Mouse (Mus musculus): ENCODE data around the gene Syne1. TPM values are rescaled to one million over a fixed set of nuclear protein-coding genes. Genes with fewer than 3 reads are reported as not detected.

Syne1 gene
- total RNA-seq, 1 experiment: 7.1 TPM

DNA sequence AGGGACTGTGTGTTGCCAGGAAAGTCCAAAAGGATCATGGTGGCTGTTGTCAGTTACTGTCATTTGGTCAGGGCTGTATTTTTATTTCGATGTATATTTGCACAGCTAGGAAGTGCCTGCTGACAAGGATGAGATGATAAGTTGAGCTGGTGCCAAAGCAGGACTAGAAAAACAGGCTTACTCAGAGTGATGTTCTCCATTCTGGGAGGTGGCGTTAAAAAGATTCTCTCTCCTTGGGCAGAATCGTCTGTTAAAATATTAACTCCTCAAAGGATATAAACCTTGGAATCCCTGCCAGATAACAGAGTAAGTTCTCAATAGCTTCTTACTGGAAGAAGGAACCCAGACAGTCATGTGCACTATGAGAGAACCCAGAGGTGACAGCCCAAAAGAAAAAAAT, 557.5 kb downstream of the Syne1 start:
- Histone ChIP-seq H3K9ac (ENCODE audit: insufficient read depth, low read depth, low read length, poor library complexity, severe bottlenecking) (no peak overlapping the region), H3K36me3 (ENCODE audit: control insufficient read depth, insufficient read depth, low read length, poor library complexity, severe bottlenecking) (no peaks in the 10 kb centered on the region), H3K9me3 (ENCODE audit: control insufficient read depth, insufficient read depth, low read depth, low read length) (no peaks in the 10 kb centered on the region), H3K4me3 (ENCODE audit: insufficient read depth in 1 of 2, low read depth in 1 of 2, low read length in 2 of 2, poor library complexity in 1 of 2, severe bottlenecking in 1 of 2) (no peak overlapping the region), H3K27ac (ENCODE audit: insufficient read depth, low read depth, low read length, poor library complexity, severe bottlenecking) (no peak overlapping the region), H3K4me1 (ENCODE audit: control insufficient read depth in 2 of 2, insufficient read depth in 2 of 2, low read length in 2 of 2, poor library complexity in 1 of 2) (no peaks in the 10 kb centered on the region)
- TF ChIP-seq MAFK (IDR thresholded peaks at IDR 0.05; ENCODE audit: insufficient read depth, low read depth, low read length): no peak
- DNase-seq (ENCODE audit: low read depth, low spot score): no peak
- in situ Hi-C loops (cut with MboI; ENCODE audit: low sequenced_read_pairs in 2 of 2, unreplicated experiment in 2 of 2): no loop called here

DNA sequence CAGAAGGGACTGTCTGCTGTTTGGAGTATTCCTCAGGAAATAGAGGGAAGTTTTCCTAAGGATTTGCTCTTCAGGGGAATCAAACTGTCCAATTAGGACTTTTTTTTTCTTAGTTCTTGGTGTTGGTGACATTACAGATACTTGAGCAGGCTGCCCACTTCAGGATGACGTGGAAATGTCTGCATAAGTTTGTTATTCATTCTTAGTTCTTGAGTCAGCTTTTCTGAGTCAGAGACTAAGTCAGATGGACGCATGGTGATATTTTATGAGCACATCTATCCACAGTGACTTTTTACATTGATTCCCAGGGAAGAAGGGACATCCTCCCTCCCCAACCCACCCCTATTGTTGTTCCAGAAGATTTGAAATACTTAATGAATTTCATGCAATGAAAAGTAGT, 567.4 kb downstream of the Syne1 start:
- Histone ChIP-seq H3K27ac (ENCODE audit: insufficient read depth, low read depth, low read length, poor library complexity, severe bottlenecking) (no peak overlapping the region), H3K36me3 (ENCODE audit: control insufficient read depth, insufficient read depth, low read length, poor library complexity, severe bottlenecking) (no peaks in the 10 kb centered on the region), H3K4me3 (ENCODE audit: insufficient read depth in 1 of 2, low read depth in 1 of 2, low read length in 2 of 2, poor library complexity in 1 of 2, severe bottlenecking in 1 of 2) (no peak overlapping the region), H3K9me3 (ENCODE audit: control insufficient read depth, insufficient read depth, low read depth, low read length) (no peaks in the 10 kb centered on the region), H3K4me1 (ENCODE audit: control insufficient read depth in 2 of 2, insufficient read depth in 2 of 2, low read length in 2 of 2, poor library complexity in 1 of 2) (no peaks in the 10 kb centered on the region), H3K9ac (ENCODE audit: insufficient read depth, low read depth, low read length, poor library complexity, severe bottlenecking) (no peak overlapping the region)
- no peak for DNase-seq (ENCODE audit: low read depth, low spot score)
- TF ChIP-seq ZC3H11A (IDR thresholded peaks at IDR 0.05; ENCODE audit: borderline replicate concordance, low read depth, low read length) (no peak), ZNF384 (IDR thresholded peaks at IDR 0.05; ENCODE audit: low read depth, low read length) (no peak), MAFK (IDR thresholded peaks at IDR 0.05; ENCODE audit: insufficient read depth, low read depth, low read length) (no peak), CHD2 (IDR thresholded peaks at IDR 0.05; ENCODE audit: low read depth, low read length) (no peak), HCFC1 (IDR thresholded peaks at IDR 0.05; ENCODE audit: borderline replicate concordance, insufficient read depth, low read length) (no peak)
- in situ Hi-C loops (cut with MboI; ENCODE audit: low sequenced_read_pairs in 2 of 2, unreplicated experiment in 2 of 2): no loop called here

- no peak for DNase-seq (ENCODE audit: low read depth, low spot score)
- no peak overlapping the region for H3K9ac ChIP-seq (ENCODE audit: insufficient read depth, low read depth, low read length, poor library complexity, severe bottlenecking)
These were observed 573.9 kb downstream of the Syne1 start for GRCm38 (mm10) chr10:4977374-4977773.

GRCm38 (mm10) chr10:4976557-4976956, 574.7 kb downstream of the Syne1 start:
- TF ChIP-seq CHD2 (IDR thresholded peaks at IDR 0.05; ENCODE audit: low read depth, low read length) (no peak), HCFC1 (IDR thresholded peaks at IDR 0.05; ENCODE audit: borderline replicate concordance, insufficient read depth, low read length) (no peak), ZNF384 (IDR thresholded peaks at IDR 0.05; ENCODE audit: low read depth, low read length) (no peak), MAFK (IDR thresholded peaks at IDR 0.05; ENCODE audit: insufficient read depth, low read depth, low read length) (no peak), ZC3H11A (IDR thresholded peaks at IDR 0.05; ENCODE audit: borderline replicate concordance, low read depth, low read length) (no peak)

More at GRCm38 (mm10) chr10:4977374-4977773, 573.9 kb downstream of the Syne1 start:
- no peak overlapping the region for H3K27ac ChIP-seq (ENCODE audit: insufficient read depth, low read depth, low read length, poor library complexity, severe bottlenecking)
- no peak overlapping the region for H3K4me3 ChIP-seq (ENCODE audit: insufficient read depth in 1 of 2, low read depth in 1 of 2, low read length in 2 of 2, poor library complexity in 1 of 2, severe bottlenecking in 1 of 2)
- H3K4me1 ChIP-seq (ENCODE audit: control insufficient read depth in 2 of 2, insufficient read depth in 2 of 2, low read length in 2 of 2, poor library complexity in 1 of 2): no peaks in the 10 kb centered on the region
- no peaks in the 10 kb centered on the region for H3K36me3 ChIP-seq (ENCODE audit: control insufficient read depth, insufficient read depth, low read length, poor library complexity, severe bottlenecking)
- in situ Hi-C loops (cut with MboI; ENCODE audit: low sequenced_read_pairs in 2 of 2, unreplicated experiment in 2 of 2): no loop called here
- TF ChIP-seq MAFK (IDR thresholded peaks at IDR 0.05; ENCODE audit: insufficient read depth, low read depth, low read length): no peak
- no peak for TF ChIP-seq ZNF384 (IDR thresholded peaks at IDR 0.05; ENCODE audit: low read depth, low read length)
- TF ChIP-seq CHD2 (IDR thresholded peaks at IDR 0.05; ENCODE audit: low read depth, low read length): no peak
- TF ChIP-seq ZC3H11A (IDR thresholded peaks at IDR 0.05; ENCODE audit: borderline replicate concordance, low read depth, low read length): no peak
- no peaks in the 10 kb centered on the region for H3K9me3 ChIP-seq (ENCODE audit: control insufficient read depth, insufficient read depth, low read depth, low read length)

DNA sequence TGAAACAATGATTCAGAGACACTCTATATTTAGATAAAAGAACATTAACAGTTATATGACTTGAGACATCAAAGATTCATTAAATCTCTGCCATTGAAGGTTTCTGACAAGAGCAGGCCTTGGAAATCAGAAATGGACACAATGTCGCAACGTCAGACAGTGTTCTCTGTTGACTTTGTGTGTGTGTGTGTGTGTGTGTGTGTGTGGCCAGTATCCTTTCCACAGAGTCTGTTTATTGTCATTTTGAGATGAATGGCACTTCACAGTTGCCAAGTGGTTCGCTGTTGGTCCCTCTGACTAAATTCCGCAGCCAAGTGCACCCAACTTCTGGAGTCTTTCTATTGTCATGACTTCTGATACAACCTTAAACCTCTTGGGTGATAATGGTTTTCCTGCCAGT, 577.0 kb downstream of the Syne1 start:
- no peak for TF ChIP-seq MAFK (IDR thresholded peaks at IDR 0.05; ENCODE audit: insufficient read depth, low read depth, low read length)
- TF ChIP-seq HCFC1 (IDR thresholded peaks at IDR 0.05; ENCODE audit: borderline replicate concordance, insufficient read depth, low read length): no peak
- TF ChIP-seq ZNF384 (IDR thresholded peaks at IDR 0.05; ENCODE audit: low read depth, low read length): no peak
- H3K4me1 ChIP-seq (ENCODE audit: control insufficient read depth in 2 of 2, insufficient read depth in 2 of 2, low read length in 2 of 2, poor library complexity in 1 of 2): no peaks in the 10 kb centered on the region
- H3K36me3 ChIP-seq (ENCODE audit: control insufficient read depth, insufficient read depth, low read length, poor library complexity, severe bottlenecking): no peaks in the 10 kb centered on the region
- no peak overlapping the region for H3K9ac ChIP-seq (ENCODE audit: insufficient read depth, low read depth, low read length, poor library complexity, severe bottlenecking)
- H3K27ac ChIP-seq (ENCODE audit: insufficient read depth, low read depth, low read length, poor library complexity, severe bottlenecking): no peak overlapping the region
- no peak overlapping the region for H3K4me3 ChIP-seq (ENCODE audit: insufficient read depth in 1 of 2, low read depth in 1 of 2, low read length in 2 of 2, poor library complexity in 1 of 2, severe bottlenecking in 1 of 2)
- no peaks in the 10 kb centered on the region for H3K9me3 ChIP-seq (ENCODE audit: control insufficient read depth, insufficient read depth, low read depth, low read length)
- in situ Hi-C loops (cut with MboI; ENCODE audit: low sequenced_read_pairs in 2 of 2, unreplicated experiment in 2 of 2): no loop called here
- no peak for DNase-seq (ENCODE audit: low read depth, low spot score)

More at GRCm38 (mm10) chr10:4976557-4976956, 574.7 kb downstream of the Syne1 start:
- no peaks in the 10 kb centered on the region for H3K36me3 ChIP-seq (ENCODE audit: control insufficient read depth, insufficient read depth, low read length, poor library complexity, severe bottlenecking)
- no peak overlapping the region for H3K27ac ChIP-seq (ENCODE audit: insufficient read depth, low read depth, low read length, poor library complexity, severe bottlenecking)
- no peak overlapping the region for H3K4me3 ChIP-seq (ENCODE audit: insufficient read depth in 1 of 2, low read depth in 1 of 2, low read length in 2 of 2, poor library complexity in 1 of 2, severe bottlenecking in 1 of 2)
- H3K9me3 ChIP-seq (ENCODE audit: control insufficient read depth, insufficient read depth, low read depth, low read length): no peaks in the 10 kb centered on the region
- no peaks in the 10 kb centered on the region for H3K4me1 ChIP-seq (ENCODE audit: control insufficient read depth in 2 of 2, insufficient read depth in 2 of 2, low read length in 2 of 2, poor library complexity in 1 of 2)
- in situ Hi-C loops (cut with MboI; ENCODE audit: low sequenced_read_pairs in 2 of 2, unreplicated experiment in 2 of 2): no loop called here
- no peak overlapping the region for H3K9ac ChIP-seq (ENCODE audit: insufficient read depth, low read depth, low read length, poor library complexity, severe bottlenecking)
- DNase-seq (ENCODE audit: low read depth, low spot score): no peak
